Mouse (Mus musculus) retina, postnatal 1 day (tissue): ENCODE results near the gene Zmym1.
"Not testable (repeated sequence)": the region's sequence is repeated elsewhere in the genome, so short reads cannot be mapped to it uniquely, and the experiment has no call there.

Experiments
- DNase-seq: peaks from one replicate; pipeline ENCODE4 v3.0.0-alpha.2; 2012

The Zmym1 gene

DNA sequence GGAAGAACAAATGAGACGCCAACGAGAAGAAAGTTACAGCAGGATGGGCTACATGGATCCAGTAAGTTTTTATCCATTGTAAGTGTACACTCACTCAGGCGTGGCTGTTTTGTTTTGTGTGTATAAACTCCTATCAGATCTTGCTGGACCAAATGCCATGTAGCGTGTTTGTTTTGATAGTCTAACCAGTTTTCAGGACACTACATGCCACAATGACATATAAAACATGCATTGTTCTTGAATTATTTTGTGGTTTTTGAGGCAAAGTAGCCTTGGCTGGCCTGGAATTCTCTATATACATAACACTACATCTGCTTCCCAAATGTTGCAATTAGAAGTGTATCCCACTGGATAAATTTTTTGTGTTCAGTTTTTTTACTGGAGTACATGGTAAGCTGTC is 34.1 kb downstream of the Zmym1 start:
- no peak for DNase-seq

DNA sequence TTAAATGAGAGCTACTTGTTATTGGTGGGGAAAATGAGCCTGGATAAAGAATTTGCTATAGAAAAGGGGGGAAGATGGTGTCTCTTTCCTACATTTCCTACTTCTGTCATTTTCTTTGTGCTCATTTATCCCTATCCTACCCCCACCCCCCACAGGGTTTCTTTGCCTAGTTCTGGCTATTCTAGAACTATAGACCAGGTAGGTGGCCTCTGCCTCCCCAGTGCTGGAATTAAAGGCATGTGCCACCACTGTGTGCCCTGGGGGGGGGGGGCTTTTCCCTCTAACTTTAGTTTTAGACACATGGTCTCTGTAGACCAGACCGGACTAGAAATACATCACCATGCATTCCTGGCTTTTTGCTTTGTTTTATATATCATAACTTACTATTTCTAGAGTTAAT is 36.7 kb downstream of the Zmym1 start:
- DNase-seq = no peak

DNA sequence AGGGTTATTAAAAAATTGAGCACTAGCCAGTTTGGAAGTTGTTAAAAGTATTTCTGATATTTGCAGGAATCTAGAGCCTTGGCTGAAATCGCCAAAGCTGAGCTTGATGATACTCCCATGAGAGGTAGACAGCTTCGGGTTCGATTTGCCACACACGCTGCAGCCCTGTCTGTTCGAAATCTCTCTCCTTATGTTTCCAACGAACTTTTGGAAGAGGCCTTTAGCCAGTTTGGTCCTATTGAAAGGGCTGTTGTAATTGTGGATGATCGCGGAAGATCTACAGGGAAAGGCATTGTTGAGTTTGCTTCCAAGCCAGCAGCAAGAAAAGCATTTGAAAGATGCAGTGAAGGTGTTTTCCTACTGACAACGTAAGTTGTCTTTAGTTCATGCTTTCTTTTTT is 37.8 kb downstream of the Zmym1 start:
- DNase-seq = no peak

DNA sequence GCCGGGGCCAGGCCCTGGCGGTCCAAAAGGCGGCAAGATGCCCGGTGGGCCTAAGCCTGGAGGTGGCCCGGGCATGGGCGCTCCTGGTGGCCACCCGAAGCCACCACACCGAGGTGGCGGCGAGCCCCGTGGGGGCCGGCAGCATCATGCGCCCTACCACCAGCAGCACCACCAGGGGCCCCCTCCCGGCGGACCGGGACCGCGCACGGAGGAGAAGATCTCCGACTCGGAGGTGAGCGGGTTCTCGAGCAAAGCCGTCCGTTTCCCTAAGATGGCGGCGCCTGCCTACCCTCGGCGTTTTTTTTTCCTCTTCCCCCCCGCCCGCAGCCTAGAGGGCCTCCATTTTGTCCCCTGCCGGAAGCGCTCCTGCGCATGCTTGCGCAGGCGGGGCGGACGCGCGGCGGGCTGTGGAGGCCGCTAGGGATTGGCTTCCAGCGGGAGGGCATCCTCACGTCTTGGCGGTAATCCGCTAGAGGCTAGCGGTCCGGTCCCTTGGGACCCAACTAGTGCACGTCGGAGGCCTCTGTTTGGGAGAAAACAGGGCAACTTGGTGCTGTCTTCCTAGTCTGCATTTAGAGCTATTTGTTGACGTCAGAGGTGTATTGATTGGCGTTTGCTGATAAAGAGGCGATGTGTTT is 38.8 kb downstream of the Zmym1 start:
- peak; percentile 96 for DNase-seq

DNA sequence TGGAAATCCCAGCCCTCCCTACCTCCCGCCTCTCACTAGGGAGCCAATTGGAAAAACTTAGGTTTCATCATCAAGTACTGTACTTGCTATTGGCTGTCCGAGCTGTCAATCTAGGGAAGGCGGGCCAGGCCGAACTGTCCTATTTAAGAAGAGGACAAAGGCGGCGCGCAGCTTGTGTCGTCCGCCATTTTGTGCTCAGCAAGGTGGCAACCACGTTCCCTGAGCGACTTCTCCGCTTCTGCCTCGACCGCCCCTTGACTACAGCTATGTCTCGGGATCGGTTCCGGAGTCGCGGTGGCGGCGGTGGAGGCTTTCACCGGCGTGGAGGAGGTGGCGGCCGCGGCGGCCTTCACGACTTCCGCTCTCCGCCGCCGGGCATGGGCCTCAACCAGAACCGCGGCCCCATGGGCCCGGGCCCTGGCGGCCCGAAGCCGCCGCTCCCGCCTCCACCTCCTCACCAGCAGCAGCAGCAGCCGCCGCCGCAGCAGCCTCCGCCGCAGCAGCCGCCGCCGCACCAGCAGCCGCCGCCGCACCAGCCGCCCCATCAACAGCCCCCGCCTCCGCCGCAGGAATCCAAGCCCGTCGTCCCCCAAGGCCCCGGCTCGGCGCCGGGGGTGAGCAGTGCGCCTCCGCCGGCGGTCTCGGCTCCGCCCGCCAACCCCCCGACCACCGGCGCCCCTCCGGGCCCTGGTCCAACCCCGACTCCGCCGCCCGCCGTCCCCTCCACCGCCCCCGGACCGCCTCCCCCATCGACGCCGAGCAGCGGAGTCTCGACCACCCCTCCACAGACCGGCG is 39.6 kb downstream of the Zmym1 start, which contains the start of gene Sfpq:
Gene Sfpq (plus strand): TSS at position 174 of the 795 bp plus-strand sequence.
- peak; percentile 100 for DNase-seq

DNA sequence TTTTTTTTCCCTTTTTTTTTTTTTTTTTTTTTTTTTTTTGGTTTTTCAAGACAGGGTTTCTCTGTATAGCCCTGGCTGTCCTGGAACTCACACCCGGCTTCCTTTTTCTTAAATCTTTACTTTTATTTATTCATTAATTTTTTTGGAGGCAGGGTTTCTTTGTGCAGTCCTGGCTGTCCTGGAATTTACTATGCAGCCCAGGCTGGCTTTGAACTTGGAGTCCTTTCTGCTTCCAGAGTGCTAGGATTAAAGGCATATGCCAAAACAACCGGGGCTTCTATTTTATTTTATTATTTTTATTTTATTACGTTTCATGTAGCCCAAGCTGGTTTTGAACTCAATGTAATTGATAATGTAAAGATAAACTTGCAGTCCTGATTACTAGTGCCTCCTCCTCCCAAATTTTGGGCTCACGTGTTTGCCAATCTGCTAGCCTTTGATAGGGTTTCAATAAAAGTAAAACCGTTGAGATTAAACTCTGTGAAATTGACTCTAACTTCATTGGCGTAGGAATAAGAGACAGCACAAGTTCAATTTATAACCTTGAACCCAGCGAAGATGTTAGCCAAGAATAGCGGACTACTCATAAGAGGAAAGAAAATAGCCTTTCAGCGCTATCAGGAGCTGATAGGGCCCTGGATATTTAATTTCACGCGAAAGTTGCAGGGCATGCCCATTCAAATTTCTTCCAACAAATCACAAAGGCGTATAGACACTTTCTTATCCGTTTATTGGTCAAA is 40.4 kb downstream of the Zmym1 start:
- DNase-seq = no peak

DNA sequence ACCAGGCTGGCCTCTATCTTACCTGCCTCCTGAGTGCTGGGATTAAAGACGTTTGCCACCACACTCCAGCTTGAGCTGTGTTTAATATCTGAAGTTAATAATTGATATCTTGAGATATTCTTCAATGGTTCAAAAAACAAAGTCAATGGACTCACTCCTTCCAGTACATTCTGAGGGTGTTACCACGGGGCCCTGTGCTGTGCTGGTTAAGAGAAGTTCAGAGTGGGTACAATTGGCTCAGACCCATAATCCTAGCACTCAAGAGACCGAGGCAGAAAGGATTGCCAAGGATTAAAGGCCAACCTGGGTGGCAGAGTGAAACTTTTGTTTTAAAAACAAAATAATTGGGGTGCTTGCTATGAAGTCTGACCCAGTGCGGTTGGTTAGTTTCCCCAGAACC is 44.6 kb downstream of the Zmym1 start:
- DNase-seq = no peak

DNA sequence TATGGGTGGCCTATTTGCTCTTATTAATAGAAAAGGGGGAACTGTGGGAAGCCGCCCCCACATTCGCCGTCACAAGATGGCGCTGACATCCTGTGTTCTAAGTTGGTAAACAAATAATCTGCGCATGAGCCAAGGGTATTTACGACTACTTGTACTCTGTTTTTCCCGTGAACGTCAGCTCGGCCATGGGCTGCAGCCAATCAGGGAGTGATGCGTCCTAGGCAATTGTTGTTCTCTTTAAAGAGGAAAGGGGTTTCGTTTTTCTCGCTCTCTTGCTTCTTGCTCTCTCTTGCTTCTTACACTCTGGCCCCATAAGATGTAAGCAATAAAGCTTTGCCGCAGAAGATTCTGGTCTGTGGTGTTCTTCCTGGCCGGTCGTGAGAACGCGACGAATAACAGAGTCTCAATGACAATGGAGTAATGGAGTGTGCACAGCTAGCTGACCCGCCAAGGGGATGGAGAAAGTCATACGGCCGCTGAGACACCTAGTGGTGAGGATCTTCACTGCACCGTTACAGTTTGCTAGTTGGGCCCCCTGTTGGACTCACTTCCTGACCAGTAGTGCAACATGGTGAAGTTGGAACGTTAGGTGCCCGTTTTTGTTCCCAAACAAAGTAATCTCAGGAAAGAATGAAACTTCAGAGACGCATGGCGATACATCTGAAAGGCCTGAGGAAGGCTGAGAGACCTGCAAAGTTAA is 45.5 kb downstream of the Zmym1 start:
- peak; percentile 93 for DNase-seq

DNA sequence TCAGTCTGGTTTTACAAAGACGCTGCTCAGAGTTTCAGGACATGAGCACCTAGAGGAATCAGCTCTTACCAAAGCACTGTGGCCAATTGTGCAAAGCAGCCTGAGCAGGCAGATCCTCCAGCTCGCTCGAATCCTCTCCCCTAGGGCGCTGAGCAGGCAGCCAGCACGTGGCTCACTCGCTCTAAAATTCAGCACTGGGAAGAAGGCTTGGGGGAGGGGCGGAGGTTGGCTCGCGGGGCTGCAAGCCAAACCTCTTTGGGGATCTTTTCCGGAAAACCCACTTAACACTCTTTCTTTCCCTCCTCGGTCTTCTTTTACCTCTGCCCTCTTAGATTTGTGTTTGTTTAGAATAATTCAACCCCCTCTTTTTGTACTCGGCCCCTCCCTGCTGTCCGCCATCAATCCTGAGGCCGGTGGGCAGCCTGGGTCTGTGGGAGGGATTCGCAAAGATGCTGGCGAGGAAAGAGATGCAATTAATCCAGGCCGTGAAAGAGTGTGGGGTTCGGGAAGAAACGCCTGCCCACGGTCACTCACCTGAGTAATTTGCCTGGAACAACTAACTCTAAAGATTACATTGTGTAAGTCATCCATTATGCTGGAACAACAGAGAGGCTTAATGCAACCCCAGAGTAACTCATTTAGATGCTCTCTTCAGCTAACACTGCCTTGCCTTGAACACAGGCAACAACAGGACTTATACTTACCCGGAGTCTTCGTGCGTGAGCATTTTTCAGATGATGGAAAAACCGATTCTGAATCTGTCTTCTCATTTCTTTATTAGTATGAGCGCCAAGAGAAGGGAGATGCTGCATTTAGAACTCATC is 55.6 kb downstream of the Zmym1 start:
- peak; percentile 81 for DNase-seq

DNA sequence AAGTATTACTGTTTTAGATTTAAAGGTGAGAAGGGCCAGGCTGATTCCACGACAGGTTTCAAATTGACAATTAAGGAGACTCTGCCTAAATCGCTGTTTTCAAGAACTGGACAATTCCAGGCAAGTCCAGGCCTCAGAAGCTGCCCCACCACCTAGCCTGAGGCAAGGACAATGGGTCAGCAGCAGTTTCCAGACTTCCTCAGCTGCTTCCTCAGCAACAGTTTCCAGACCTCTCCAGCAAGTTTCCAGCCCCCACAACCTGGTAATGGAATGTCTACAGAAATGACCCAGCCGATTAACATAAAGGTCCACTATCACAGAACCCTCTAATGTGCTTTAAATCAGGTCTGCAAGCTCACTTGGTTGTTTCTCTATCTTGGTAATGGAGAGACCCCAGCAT is 56.6 kb downstream of the Zmym1 start:
- DNase-seq = no peak

DNA sequence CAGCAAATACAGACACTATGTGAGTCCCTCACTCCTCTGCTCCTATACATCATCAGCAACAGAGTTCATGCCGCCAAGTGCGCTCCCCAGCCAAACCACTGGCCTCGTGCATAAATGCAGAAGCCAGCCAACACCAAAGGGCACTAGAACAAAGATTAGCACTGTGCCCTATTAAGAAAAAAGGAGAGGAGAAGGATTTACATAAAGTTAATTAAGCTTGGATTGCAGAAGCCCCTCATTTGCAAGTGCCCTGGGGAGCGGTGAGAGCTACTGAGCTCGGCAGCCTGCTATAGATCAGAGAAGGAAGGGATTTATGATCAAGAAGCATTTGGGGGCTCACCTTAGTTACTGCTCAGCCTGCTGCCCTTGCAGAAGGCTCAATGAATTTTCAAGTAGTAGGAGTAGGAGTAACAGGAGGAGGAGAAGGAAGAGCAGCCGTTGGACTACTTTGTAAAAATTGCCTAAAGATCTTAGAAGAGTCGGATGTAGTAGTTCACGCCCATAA is 60.3 kb downstream of the Zmym1 start:
- DNase-seq = no peak

DNA sequence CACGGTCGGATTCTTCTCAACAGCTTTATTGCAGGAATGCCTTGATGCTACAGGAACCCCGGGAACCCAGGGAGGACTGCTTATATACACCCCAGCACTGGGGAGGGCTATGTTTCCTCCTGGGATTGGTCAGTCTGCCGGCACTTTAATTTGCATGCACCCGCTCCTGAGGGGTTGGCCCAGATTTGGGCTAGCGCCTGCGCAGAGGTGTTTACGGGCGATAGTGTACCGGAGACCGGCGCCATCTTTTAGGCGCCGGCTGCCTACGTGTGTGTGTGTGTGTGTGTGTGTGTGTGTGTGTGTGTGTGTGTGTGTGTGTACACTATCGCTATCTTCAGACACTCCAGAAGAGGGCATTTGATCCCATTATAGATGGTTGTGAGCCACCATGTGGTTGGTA is 61.6 kb downstream of the Zmym1 start:
- DNase-seq = not testable (repeated sequence)
